Mouse (Mus musculus): Measurements from ENCODE around the gene Myd88. TPM values are rescaled to one million over a fixed set of nuclear protein-coding genes. Genes with fewer than 3 reads are reported as not detected.
A peak's percentile ranks its signal among the peaks of the same experiment; 100 is the strongest.

Myd88 gene
- polyA plus RNA-seq, 1 experiment from 2014 or later = 6.6 TPM

- H3K4me2 ChIP-seq (ENCODE audit: low read length) = no peak overlapping the region
- no peak overlapping the region for H3K27ac ChIP-seq (ENCODE audit: low read depth, low read length)
- H3K27me3 ChIP-seq (replicated peaks; ENCODE audit: control insufficient read depth, insufficient read depth, low read length) = no peaks in the 10 kb centered on the region
- peaks cover 21% of the 10 kb centered on the region for H3K36me3 ChIP-seq (ENCODE audit: control insufficient read depth, insufficient read depth, low read length)
- no peaks in the 10 kb centered on the region for H3K4me1 ChIP-seq (ENCODE audit: control insufficient read depth, insufficient read depth, low read depth, low read length)
- no peak for ATAC-seq
- H3K4me3 ChIP-seq (ENCODE audit: low read length) = no peak overlapping the region
- no peaks in the 10 kb centered on the region for H3K9me3 ChIP-seq (ENCODE audit: control insufficient read depth, low read length)
- no peak overlapping the region for H3K9ac ChIP-seq (ENCODE audit: low read depth, low read length)
- WGBS = 94% methylated on average over 10 of the region's 10 CpGs
Observed at GRCm38 (mm10) chr9:119350947-119351705, 9.9 kb upstream of the Myd88 start.

GRCm38 (mm10) chr9:119350531-119350930 is 9.3 kb upstream of the Myd88 start:
- H3K9ac ChIP-seq (ENCODE audit: low read depth, low read length) = no peak overlapping the region
- no peak overlapping the region for H3K4me3 ChIP-seq (ENCODE audit: low read length)
- no peaks in the 10 kb centered on the region for H3K9me3 ChIP-seq (ENCODE audit: control insufficient read depth, low read length)
- WGBS = 91% methylated on average over 3 of the region's 3 CpGs
- no peak for ATAC-seq
- H3K27ac ChIP-seq (ENCODE audit: low read depth, low read length) = no peak overlapping the region
- no peaks in the 10 kb centered on the region for H3K4me1 ChIP-seq (ENCODE audit: control insufficient read depth, insufficient read depth, low read depth, low read length)
- H3K36me3 ChIP-seq (ENCODE audit: control insufficient read depth, insufficient read depth, low read length) = peaks cover 24% of the 10 kb centered on the region
- H3K4me2 ChIP-seq (ENCODE audit: low read length) = no peak overlapping the region
- no peaks in the 10 kb centered on the region for H3K27me3 ChIP-seq (replicated peaks; ENCODE audit: control insufficient read depth, insufficient read depth, low read length)

- 91% methylated on average over 8 of the region's 8 CpGs for WGBS
- Histone ChIP-seq H3K4me1 (ENCODE audit: control insufficient read depth, insufficient read depth, low read depth, low read length) (peaks cover 15% of the 10 kb centered on the region), H3K27me3 (replicated peaks; ENCODE audit: control insufficient read depth, insufficient read depth, low read length) (no peaks in the 10 kb centered on the region)
Observed at GRCm38 (mm10) chr9:119346376-119346775, 5.2 kb upstream of the Myd88 start.

GRCm38 (mm10) chr9:119342728-119343127 is 1.5 kb upstream of the Myd88 start:
- no peak for ATAC-seq
- Histone ChIP-seq H3K36me3 (ENCODE audit: control insufficient read depth, insufficient read depth, low read length) (peaks cover 23% of the 10 kb centered on the region), H3K4me1 (ENCODE audit: control insufficient read depth, insufficient read depth, low read depth, low read length) (peaks cover 24% of the 10 kb centered on the region), H3K9ac (ENCODE audit: low read depth, low read length) (no peak overlapping the region), H3K4me3 (ENCODE audit: low read length) (no peak overlapping the region), H3K4me2 (ENCODE audit: low read length) (no peak overlapping the region), H3K27me3 (replicated peaks; ENCODE audit: control insufficient read depth, insufficient read depth, low read length) (0 out of 2 replicates have a peak, but pooled peaks cover 4% of the 10 kb centered on the region), H3K9me3 (ENCODE audit: control insufficient read depth, low read length) (no peaks in the 10 kb centered on the region), H3K27ac (ENCODE audit: low read depth, low read length) (no peak overlapping the region)
- WGBS = 92% methylated on average over 7 of the region's 7 CpGs

More at GRCm38 (mm10) chr9:119346376-119346775, 5.2 kb upstream of the Myd88 start:
- Histone ChIP-seq H3K27ac (ENCODE audit: low read depth, low read length) (no peak overlapping the region), H3K4me2 (ENCODE audit: low read length) (no peak overlapping the region), H3K9me3 (ENCODE audit: control insufficient read depth, low read length) (no peaks in the 10 kb centered on the region), H3K9ac (ENCODE audit: low read depth, low read length) (no peak overlapping the region), H3K4me3 (ENCODE audit: low read length) (no peak overlapping the region), H3K36me3 (ENCODE audit: control insufficient read depth, insufficient read depth, low read length) (peaks cover 35% of the 10 kb centered on the region)
- no peak for ATAC-seq

- Histone ChIP-seq H3K4me1 (ENCODE audit: control insufficient read depth, insufficient read depth, low read depth, low read length) (peaks cover 24% of the 10 kb centered on the region), H3K4me2 (ENCODE audit: low read length) (peak overlapping the region; percentile 72), H3K36me3 (ENCODE audit: control insufficient read depth, insufficient read depth, low read length) (peaks cover 11% of the 10 kb centered on the region), H3K27ac (ENCODE audit: low read depth, low read length) (peak overlapping the region; percentile 81; the same call in 1 of the 2 replicates), H3K9ac (ENCODE audit: low read depth, low read length) (peak overlapping the region; percentile 74), H3K27me3 (replicated peaks; ENCODE audit: control insufficient read depth, insufficient read depth, low read length) (0 out of 2 replicates have a peak, but pooled peaks cover 4% of the 10 kb centered on the region), H3K4me3 (ENCODE audit: low read length) (peak overlapping the region; percentile 54), H3K9me3 (ENCODE audit: control insufficient read depth, low read length) (no peaks in the 10 kb centered on the region)
- no peak for ATAC-seq
- 8% methylated on average over 8 of the region's 8 CpGs for WGBS
Observed at GRCm38 (mm10) chr9:119340212-119340580, 1.0 kb downstream of the Myd88 start.

- Histone ChIP-seq H3K4me1 (ENCODE audit: control insufficient read depth, insufficient read depth, low read depth, low read length) (peaks cover 24% of the 10 kb centered on the region), H3K9ac (ENCODE audit: low read depth, low read length) (peak within 1 kb of the TSS; percentile 74), H3K27ac (ENCODE audit: low read depth, low read length) (peak within 1 kb of the TSS; percentile 81), H3K27me3 (replicated peaks; ENCODE audit: control insufficient read depth, insufficient read depth, low read length) (0 out of 2 replicates have a peak, but pooled peaks cover 4% of the 10 kb centered on the region), H3K4me2 (ENCODE audit: low read length) (peak within 1 kb of the TSS; percentile 72), H3K9me3 (ENCODE audit: control insufficient read depth, low read length) (no peaks in the 10 kb centered on the region), H3K36me3 (ENCODE audit: control insufficient read depth, insufficient read depth, low read length) (peaks cover 11% of the 10 kb centered on the region), H3K4me3 (ENCODE audit: low read length) (peak within 1 kb of the TSS; percentile 54)
- under 1% methylated on average over 43 of the region's 43 CpGs for WGBS
- no peak for ATAC-seq
Observed at GRCm38 (mm10) chr9:119339558-119340211, 1.5 kb downstream of the Myd88 start, which contains the start of gene Acaa1a. Gene Acaa1a, plus strand, starts transcription at chr9:119339676.

- H3K4me1 ChIP-seq (ENCODE audit: control insufficient read depth, insufficient read depth, low read depth, low read length) = peaks cover 24% of the 10 kb centered on the region
- 55% methylated on average over 7 of the region's 7 CpGs for WGBS
- H3K9ac ChIP-seq (ENCODE audit: low read depth, low read length) = no peak overlapping the region; the same call in 1 of the 2 replicates
- peaks cover 8% of the 10 kb centered on the region for H3K36me3 ChIP-seq (ENCODE audit: control insufficient read depth, insufficient read depth, low read length)
- peak overlapping the region; percentile 72 for H3K4me2 ChIP-seq (ENCODE audit: low read length)
- peak overlapping the region; percentile 54 for H3K4me3 ChIP-seq (ENCODE audit: low read length)
- ATAC-seq = no peak
- no peak overlapping the region for H3K27ac ChIP-seq (ENCODE audit: low read depth, low read length)
- 0 out of 2 replicates have a peak, but pooled peaks cover 4% of the 10 kb centered on the region for H3K27me3 ChIP-seq (replicated peaks; ENCODE audit: control insufficient read depth, insufficient read depth, low read length)
- H3K9me3 ChIP-seq (ENCODE audit: control insufficient read depth, low read length) = no peaks in the 10 kb centered on the region
Observed at GRCm38 (mm10) chr9:119339106-119339505, 2.1 kb downstream of the Myd88 start.

- H3K9me3 ChIP-seq (ENCODE audit: control insufficient read depth, low read length) = no peaks in the 10 kb centered on the region
- peaks cover 2% of the 10 kb centered on the region for H3K36me3 ChIP-seq (ENCODE audit: control insufficient read depth, insufficient read depth, low read length)
- 88% methylated on average over 3 of the region's 3 CpGs for WGBS
Observed at GRCm38 (mm10) chr9:119338350-119338749, 2.9 kb downstream of the Myd88 start.

GRCm38 (mm10) chr9:119337842-119338241 is 3.4 kb downstream of the Myd88 start:
- Histone ChIP-seq H3K27me3 (replicated peaks; ENCODE audit: control insufficient read depth, insufficient read depth, low read length) (0 out of 2 replicates have a peak, but pooled peaks cover 4% of the 10 kb centered on the region), H3K4me2 (ENCODE audit: low read length) (no peak overlapping the region), H3K4me1 (ENCODE audit: control insufficient read depth, insufficient read depth, low read depth, low read length) (peaks cover 19% of the 10 kb centered on the region), H3K27ac (ENCODE audit: low read depth, low read length) (no peak overlapping the region), H3K9ac (ENCODE audit: low read depth, low read length) (no peak overlapping the region), H3K36me3 (ENCODE audit: control insufficient read depth, insufficient read depth, low read length) (no peaks in the 10 kb centered on the region), H3K9me3 (ENCODE audit: control insufficient read depth, low read length) (no peaks in the 10 kb centered on the region), H3K4me3 (ENCODE audit: low read length) (no peak overlapping the region)
- ATAC-seq = no peak
- 91% methylated on average over 14 of the region's 14 CpGs for WGBS

More at GRCm38 (mm10) chr9:119338350-119338749, 2.9 kb downstream of the Myd88 start:
- Histone ChIP-seq H3K4me3 (ENCODE audit: low read length) (no peak overlapping the region), H3K9ac (ENCODE audit: low read depth, low read length) (no peak overlapping the region), H3K4me2 (ENCODE audit: low read length) (no peak overlapping the region), H3K27ac (ENCODE audit: low read depth, low read length) (no peak overlapping the region), H3K4me1 (ENCODE audit: control insufficient read depth, insufficient read depth, low read depth, low read length) (peaks cover 23% of the 10 kb centered on the region), H3K27me3 (replicated peaks; ENCODE audit: control insufficient read depth, insufficient read depth, low read length) (0 out of 2 replicates have a peak, but pooled peaks cover 4% of the 10 kb centered on the region)
- no peak for ATAC-seq

Data from hindbrain, embryonic 16.5 days (tissue).